Mouse (Mus musculus) ES-E14 (cell line): Measurements from ENCODE around the gene Olfr458. TPM values are rescaled to one million over a fixed set of nuclear protein-coding genes. Genes with fewer than 3 reads are reported as not detected.

Experiments
- DNase-seq: peaks from one replicate; pipeline ENCODE4 v3.0.0-alpha.2; 2013; ENCODE audit warnings: low read depth, low spot score
- H3K27ac ChIP-seq: 2 replicates; pipeline ENCODE4 v1.5.1; 2012; ENCODE audit warnings: low read depth, mild to moderate bottlenecking, low read length, moderate library complexity, mixed read lengths; ENCODE audit not compliant: poor library complexity, insufficient read depth, severe bottlenecking
- H3K36me3 ChIP-seq: 2 replicates; pipeline ENCODE4 v1.6.1; 2012; ENCODE audit warnings: mild to moderate bottlenecking, low read length, moderate library complexity, mixed read lengths; ENCODE audit not compliant: control insufficient read depth, poor library complexity, insufficient read depth, severe bottlenecking
- H3K4me1 ChIP-seq, 2 experiments: fragments of 150-350 bp in 1 of 2; sonication (generic) in 1 of 2; 2 replicates each; pipeline ENCODE4 v1.6.1; 2012; ENCODE audit warnings: low read length in 2 of 2, mild to moderate bottlenecking in 1 of 2, mixed read lengths in 1 of 2; ENCODE audit not compliant: control insufficient read depth in 2 of 2, insufficient read depth in 2 of 2, poor library complexity in 1 of 2
- H3K4me3 ChIP-seq, 2 experiments: fragments of 150-350 bp in 1 of 2; sonication (generic) in 1 of 2; 2 replicates each; pipeline ENCODE4 v1.5.1; 2012; ENCODE audit warnings: low read length in 2 of 2, low read depth in 1 of 2, mild to moderate bottlenecking in 1 of 2, mixed read lengths in 1 of 2; ENCODE audit not compliant: insufficient read depth in 1 of 2, poor library complexity in 1 of 2, severe bottlenecking in 1 of 2
- H3K9ac ChIP-seq: 2 replicates; pipeline ENCODE4 v1.6.1; 2012; ENCODE audit warnings: low read depth, mild to moderate bottlenecking, low read length, mixed read lengths; ENCODE audit not compliant: poor library complexity, insufficient read depth, severe bottlenecking
- H3K9me3 ChIP-seq: fragments of 150-350 bp; sonication (generic); 2 replicates; pipeline ENCODE4 v1.6.1; 2012; ENCODE audit warnings: low read depth, mild to moderate bottlenecking, low read length; ENCODE audit not compliant: control insufficient read depth, insufficient read depth
- CHD2 ChIP-seq: IDR thresholded peaks from 2 replicates; pipeline ENCODE4 v1.6.1; 2014; ENCODE audit warnings: mild to moderate bottlenecking, low read depth, low read length, inconsistent platforms
- HCFC1 ChIP-seq: IDR thresholded peaks from 2 replicates; pipeline ENCODE4 v1.6.1; 2012; ENCODE audit warnings: low read length, inconsistent platforms, borderline replicate concordance; ENCODE audit not compliant: insufficient read depth
- MAFK ChIP-seq: IDR thresholded peaks from 2 replicates; pipeline ENCODE4 v1.6.1; 2014; ENCODE audit warnings: mild to moderate bottlenecking, low read depth, low read length, inconsistent platforms; ENCODE audit not compliant: insufficient read depth
- ZC3H11A ChIP-seq: IDR thresholded peaks from 2 replicates; pipeline ENCODE4 v1.6.1; 2012; ENCODE audit warnings: low read depth, mild to moderate bottlenecking, inconsistent platforms, low read length, borderline replicate concordance
- ZNF384 ChIP-seq: IDR thresholded peaks from 2 replicates; pipeline ENCODE4 v1.6.1; 2012; ENCODE audit warnings: low read depth, low read length, inconsistent platforms
- in situ Hi-C, 2 experiments: fragments of 600-800 bp; cut with MboI; formaldehyde crosslinking; loops; one replicate each; pipeline ENCODE4 v1.15.1; 2025; ENCODE audit warnings: low sequenced_read_pairs in 2 of 2, inconsistent platforms in 1 of 2; ENCODE audit not compliant: unreplicated experiment in 2 of 2
- total RNA-seq: library from RNA; depleted of rRNA; stranded (reverse); fragments of 300-350 nt; gene quantifications from 2 replicates; pipeline ENCODE4 v1.2.3, GENCODE M21; 2012; rRNA removed

Olfr458 gene
- total RNA-seq, 1 experiment, result not detected

GRCm38 (mm10) chr6:42433554-42433953 is 31.4 kb downstream of the Olfr458 start:
- DNase-seq, result no peak
- H3K4me3 ChIP-seq, result no peak overlapping the region
- no peak overlapping the region for H3K9ac ChIP-seq
- H3K36me3 ChIP-seq, result no peaks in the 10 kb centered on the region
- TF ChIP-seq CHD2 (no peak), ZNF384 (no peak), MAFK (no peak), HCFC1 (no peak), ZC3H11A (no peak)
- no peaks in the 10 kb centered on the region for H3K9me3 ChIP-seq
- no peak overlapping the region for H3K27ac ChIP-seq
- H3K4me1 ChIP-seq, result no peaks in the 10 kb centered on the region
- in situ Hi-C loops, result no loop called here

DNA sequence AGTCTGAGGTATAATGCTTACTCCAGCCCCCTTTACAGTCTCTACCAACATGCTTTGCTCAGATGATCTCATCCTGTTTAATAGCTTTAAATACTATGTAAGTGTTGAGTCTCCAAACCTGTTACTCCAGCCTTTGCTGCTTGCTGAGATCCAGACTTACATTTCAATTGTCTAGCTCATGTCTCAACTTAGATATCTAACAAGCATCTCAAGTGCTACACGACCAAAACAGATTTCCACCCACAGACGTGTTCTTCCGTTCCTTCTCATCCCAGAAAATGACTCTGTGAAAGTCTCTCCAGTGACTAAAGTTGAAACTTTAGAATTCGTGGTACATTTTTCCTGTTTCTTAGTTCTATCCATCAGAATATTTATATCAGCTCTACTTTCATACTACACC is 38.7 kb downstream of the Olfr458 start:
- Histone ChIP-seq H3K36me3 (no peaks in the 10 kb centered on the region), H3K4me3 (no peak overlapping the region), H3K9ac (no peak overlapping the region), H3K27ac (no peak overlapping the region), H3K4me1 (no peaks in the 10 kb centered on the region), H3K9me3 (no peaks in the 10 kb centered on the region)
- TF ChIP-seq HCFC1, result no peak
- TF ChIP-seq CHD2, result no peak
- no peak for TF ChIP-seq ZNF384
- no peak for TF ChIP-seq MAFK
- no peak for TF ChIP-seq ZC3H11A
- DNase-seq, result no peak
- in situ Hi-C loops, result no loop called here

DNA sequence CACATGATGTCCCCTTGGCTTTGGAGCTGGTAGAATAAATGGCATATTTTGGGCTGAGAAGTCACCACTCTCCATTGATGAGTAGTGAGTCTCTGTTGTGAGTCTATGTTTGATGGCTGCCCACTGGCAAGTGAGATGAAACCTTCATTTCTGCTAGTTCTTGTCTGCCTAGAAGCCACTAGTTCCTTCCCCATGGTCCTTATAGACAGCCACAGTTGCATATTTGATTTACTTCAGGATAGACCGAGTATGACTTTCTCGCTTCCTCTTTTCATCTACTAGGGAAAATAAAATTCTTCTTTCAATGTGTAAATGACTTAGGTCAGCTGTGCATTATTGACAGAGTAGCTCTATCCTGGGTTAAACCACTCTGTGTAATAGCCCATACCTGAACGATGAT is 40.5 kb downstream of the Olfr458 start:
- no peaks in the 10 kb centered on the region for H3K36me3 ChIP-seq
- no peak for DNase-seq

GRCm38 (mm10) chr6:42421439-42421838 is 43.6 kb downstream of the Olfr458 start:
- Histone ChIP-seq H3K4me1 (no peaks in the 10 kb centered on the region), H3K36me3 (no peaks in the 10 kb centered on the region), H3K4me3 (no peak overlapping the region), H3K27ac (no peak overlapping the region), H3K9ac (no peak overlapping the region), H3K9me3 (no peaks in the 10 kb centered on the region)
- in situ Hi-C loops, result no loop called here
- no peak for DNase-seq
- TF ChIP-seq HCFC1, result no peak
- no peak for TF ChIP-seq ZNF384
- TF ChIP-seq ZC3H11A, result no peak
- no peak for TF ChIP-seq MAFK
- no peak for TF ChIP-seq CHD2

More for the DNA sequence above, 40.5 kb downstream of the Olfr458 start:
- H3K27ac ChIP-seq, result no peak overlapping the region
- H3K4me1 ChIP-seq, result no peaks in the 10 kb centered on the region
- in situ Hi-C loops, result no loop called here
- TF ChIP-seq HCFC1, result no peak
- no peak for TF ChIP-seq ZNF384
- no peak for TF ChIP-seq ZC3H11A
- no peak for TF ChIP-seq CHD2
- TF ChIP-seq MAFK, result no peak
- no peaks in the 10 kb centered on the region for H3K9me3 ChIP-seq
- no peak overlapping the region for H3K9ac ChIP-seq
- H3K4me3 ChIP-seq, result no peak overlapping the region

GRCm38 (mm10) chr6:42419443-42419842 is 45.6 kb downstream of the Olfr458 start:
- H3K9me3 ChIP-seq, result no peaks in the 10 kb centered on the region
- no peaks in the 10 kb centered on the region for H3K4me1 ChIP-seq
- no peaks in the 10 kb centered on the region for H3K36me3 ChIP-seq
- no peak overlapping the region for H3K27ac ChIP-seq
- H3K9ac ChIP-seq, result no peak overlapping the region
- DNase-seq, result no peak
- H3K4me3 ChIP-seq, result no peak overlapping the region
- no peak for TF ChIP-seq CHD2
- no peak for TF ChIP-seq ZC3H11A
- no peak for TF ChIP-seq MAFK
- no peak for TF ChIP-seq HCFC1
- TF ChIP-seq ZNF384, result no peak
- in situ Hi-C loops, result no loop called here

Other genes starting within 250 kb of the Olfr458 start
- gene Tas2r144, start 249.9 kb downstream of the Olfr458 start, total RNA-seq, result not detected in 2 replicates
- gene Gstk1, start 219.3 kb downstream of the Olfr458 start, total RNA-seq, result 7.9 and 8.1 TPM in 2 replicates
- 1.3 and 1.6 TPM in 2 replicates for gene Tmem139, start 203.2 kb downstream of the Olfr458 start, total RNA-seq
- 34.8 and 51.6 TPM in 2 replicates for gene Casp2, start 200.2 kb downstream of the Olfr458 start, total RNA-seq
- 1.2 and 2.9 TPM in 2 replicates for gene Clcn1, start 178.5 kb downstream of the Olfr458 start, total RNA-seq
- 0.74 and 1.3 TPM in 2 replicates for gene Fam131b, start 140.6 kb downstream of the Olfr458 start, total RNA-seq
- gene Zyx, start 115.6 kb downstream of the Olfr458 start, total RNA-seq, result 20.3 and 46.0 TPM in 2 replicates
- 24.1 and 37.6 TPM in 2 replicates for gene Epha1, start 91.9 kb downstream of the Olfr458 start, total RNA-seq
- not detected in 2 replicates for gene Tas2r143, start 65.0 kb downstream of the Olfr458 start, total RNA-seq
- not detected in 2 replicates for gene Tas2r135, start 59.8 kb downstream of the Olfr458 start, total RNA-seq
- not detected in 2 replicates for gene Tas2r126, start 30.7 kb downstream of the Olfr458 start, total RNA-seq
- not detected in 2 replicates for gene Olfr457, start 11.1 kb upstream of the Olfr458 start, total RNA-seq
- gene Olfr456, start 22.0 kb upstream of the Olfr458 start, total RNA-seq, result not detected in 2 replicates
- not detected in 2 replicates for gene Olfr455, start 82.4 kb upstream of the Olfr458 start, total RNA-seq
- gene Tcaf3, start 132.5 kb upstream of the Olfr458 start, total RNA-seq, result not detected in 2 replicates
- gene Tcaf2, start 180.1 kb upstream of the Olfr458 start, total RNA-seq, result 2.5 and 3.7 TPM in 2 replicates
- 12.5 and 19.9 TPM in 2 replicates for gene Tcaf1, start 244.9 kb upstream of the Olfr458 start, total RNA-seq